Mouse (Mus musculus) neural tube, embryonic 12.5 days (tissue): ENCODE measurements around the gene Gm10330. TPM values are rescaled to one million over a fixed set of nuclear protein-coding genes. Genes with fewer than 3 reads are reported as not detected.
"Not testable (repeated sequence)": the region's sequence is repeated elsewhere in the genome, so short reads cannot be mapped to it uniquely, and the experiment has no call there.

Source experiments
- ATAC-seq: fragments of 200-750 bp; cut with Nextera tagmentation; 2 replicates; pipeline ENCODE4 v1.8.0; 2017; ENCODE audit warnings: low read depth, mild to moderate bottlenecking, moderate TSS enrichment, moderate library complexity; ENCODE audit not compliant: low FRiP score
- H3K27ac ChIP-seq: fragments of 300-500 bp; sonication (generic); 2 replicates; pipeline ENCODE4 v1.5.1; 2016
- H3K27me3 ChIP-seq: fragments of 300-500 bp; sonication (generic); replicated peaks from 2 replicates; pipeline ENCODE4 v1.6.1; 2016; ENCODE audit warnings: mild to moderate bottlenecking
- H3K36me3 ChIP-seq: fragments of 300-500 bp; sonication (generic); 2 replicates; pipeline ENCODE4 v1.6.1; 2016; ENCODE audit warnings: mild to moderate bottlenecking
- H3K4me1 ChIP-seq: fragments of 300-500 bp; sonication (generic); 2 replicates; pipeline ENCODE4 v1.6.1; 2016
- H3K4me2 ChIP-seq: fragments of 300-500 bp; sonication (generic); replicated peaks from 2 replicates; pipeline ENCODE4 v1.6.1; 2016; ENCODE audit warnings: mild to moderate bottlenecking
- H3K4me3 ChIP-seq: fragments of 300-500 bp; sonication (generic); 2 replicates; pipeline ENCODE4 v1.5.1; 2016
- H3K9ac ChIP-seq: fragments of 300-500 bp; sonication (generic); 2 replicates; pipeline ENCODE4 v1.6.1; 2016; ENCODE audit warnings: mild to moderate bottlenecking
- H3K9me3 ChIP-seq: fragments of 300-500 bp; sonication (generic); 2 replicates; pipeline ENCODE4 v1.6.1; 2016; ENCODE audit warnings: mild to moderate bottlenecking
- WGBS: fragments of 180-500 bp; shearing (Covaris S2); methylation state at CpG from one replicate; pipeline ENCODE4 v1.1.7; 2016; 5-methylcytosine and 5-hydroxymethylcytosine counted together
- polyA plus RNA-seq: library from polyadenylated mRNA; unstranded; fragments of >200 nt; fragmentation: Nextera tagmentation; extraction: Ambion mirVana; gene quantifications from 2 replicates; pipeline ENCODE4 v1.2.1, GENCODE M21; 2016

Gm10330 gene
- polyA plus RNA-seq = 0.24 and 0.56 TPM in 2 replicates

- not testable (repeated sequence) for H3K36me3 ChIP-seq
Observed at GRCm38 (mm10) chr12:23780165-23780564, at the start of gene Gm10330. TSS of gene Gm10330 (minus strand) at chr12:23780265.

DNA sequence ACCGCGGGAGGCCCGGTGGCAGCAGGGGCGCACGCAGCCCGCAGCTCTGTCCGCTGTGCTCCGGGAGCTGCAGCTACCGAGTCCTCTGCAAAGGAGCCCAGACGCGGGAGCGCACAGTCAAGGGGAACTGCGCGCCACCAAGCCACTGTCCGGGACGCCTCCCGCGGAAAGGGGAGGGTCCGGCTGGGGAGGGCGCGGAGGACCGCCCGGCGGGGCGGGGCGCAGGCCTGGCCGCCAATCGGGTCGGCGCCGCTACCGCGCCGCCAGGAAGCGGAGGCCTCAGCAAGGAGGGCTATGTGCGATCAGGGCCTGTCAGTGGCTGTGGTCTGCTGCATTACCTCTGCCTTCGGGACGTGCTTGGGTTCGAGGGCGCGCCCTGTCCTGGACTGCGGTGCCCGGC, 20.7 kb upstream of the Gm10330 start:
- H3K27me3 ChIP-seq, H3K4me1 ChIP-seq, H3K9ac ChIP-seq, ATAC-seq, H3K27ac ChIP-seq, H3K9me3 ChIP-seq, H3K36me3 ChIP-seq: not testable (repeated sequence)
- 0 out of 2 replicates have a peak overlapping the region, but pooled peaks have one; percentile 12 for H3K4me2 ChIP-seq
- 12% methylated on average over 42 of the region's 43 CpGs for WGBS
- H3K4me3 ChIP-seq = peak overlapping the region; percentile 11; the same call in 1 of the 2 replicates

More at GRCm38 (mm10) chr12:23780165-23780564, at the start of gene Gm10330:
- not testable (repeated sequence) for H3K4me3 ChIP-seq, H3K27ac ChIP-seq, H3K4me2 ChIP-seq, H3K4me1 ChIP-seq, ATAC-seq, H3K9me3 ChIP-seq, H3K27me3 ChIP-seq, H3K9ac ChIP-seq
- WGBS = 100% methylated on average over 1 of the region's 1 CpGs

DNA sequence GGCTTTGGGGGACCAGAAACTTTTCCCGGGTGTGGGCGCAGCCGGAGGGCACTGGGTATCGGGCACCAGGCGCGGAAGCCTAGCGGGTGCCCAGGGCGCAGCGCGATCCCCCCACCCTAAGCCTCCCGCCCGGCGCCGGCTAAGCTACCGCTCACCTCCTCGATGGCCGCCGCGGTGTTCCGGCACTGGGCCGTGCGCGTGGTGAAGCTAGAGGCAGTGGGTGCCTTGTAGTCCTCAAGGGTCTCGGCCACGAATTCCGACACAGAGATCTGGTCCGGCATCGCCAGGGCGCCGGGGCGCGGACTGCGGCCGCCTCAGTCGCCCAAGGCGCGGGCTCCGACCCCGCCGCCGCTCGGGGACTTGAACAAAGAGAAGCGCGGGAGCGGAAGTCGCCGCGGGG, 20.3 kb upstream of the Gm10330 start:
- not testable (repeated sequence) for H3K4me1 ChIP-seq, H3K9me3 ChIP-seq, H3K27me3 ChIP-seq, H3K36me3 ChIP-seq, H3K27ac ChIP-seq, ATAC-seq, H3K9ac ChIP-seq
- WGBS = 9% methylated on average over 34 of the region's 48 CpGs
- 0 out of 2 replicates have a peak overlapping the region, but pooled peaks have one; percentile 12 for H3K4me2 ChIP-seq
- peak overlapping the region; percentile 11; the same call in 1 of the 2 replicates for H3K4me3 ChIP-seq
